Comparison of ENCODE assay signal across 9 mouse cellular contexts in the genomic region with DNA sequence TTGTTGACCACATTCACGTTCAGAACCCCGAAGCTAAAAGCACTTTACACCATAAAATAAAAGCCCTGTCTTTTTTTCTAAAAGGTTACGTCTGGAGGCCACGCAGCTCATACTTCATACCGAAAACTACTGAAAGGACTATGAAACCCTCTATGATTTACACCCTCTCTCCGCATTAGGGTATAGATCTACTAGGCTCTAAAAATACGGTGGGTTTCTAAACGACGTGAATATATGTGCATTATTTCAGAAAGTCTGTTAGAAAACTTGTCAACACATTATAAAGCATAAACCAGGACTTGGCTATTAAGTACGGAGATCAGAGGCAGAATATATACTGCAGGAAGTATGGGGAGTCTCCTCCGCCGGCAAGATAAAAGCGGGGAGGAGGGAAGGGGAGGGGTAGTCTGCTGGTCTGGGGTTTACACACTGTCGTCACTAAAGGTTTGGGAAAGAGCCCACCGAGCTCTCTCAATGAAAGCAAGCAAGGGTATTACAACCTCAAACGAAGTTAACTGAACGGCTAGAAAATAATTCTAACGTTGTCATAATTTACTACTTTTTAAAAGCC. TPM values are rescaled to one million over a fixed set of nuclear protein-coding genes. Genes with fewer than 3 reads are reported as not detected.
DNase-seq lines count a peak whose midpoint lies in the region; ATAC-seq lines count a peak whose summit lies in the region.
"Had no signal": no experiment of that assay in that cellular context is flagged by ENCODE, and none has a peak within 500 bp of the region (broad histone marks: within the 10 kb centered on the region; RNA-seq: fewer than 3 reads in every experiment).

No protein-coding gene starts in this region.

- peak overlapping the region; percentile 71 for H3K4me2 ChIP-seq in hindbrain, embryonic 11.5 days (replicated peaks; ENCODE audit: low read depth, low read length)

- no peak for ATAC-seq in megakaryocyte, adult 5-6 weeks (ENCODE audit: poor library complexity, severe bottlenecking)
- ATAC-seq in hindbrain, embryonic 11.5 days (ENCODE audit: low FRiP score), result no peak

- H3K27ac ChIP-seq in hindbrain, embryonic 11.5 days (ENCODE audit: low read depth, low read length), result no peak overlapping the region
- no peak overlapping the region for H3K27ac ChIP-seq in midbrain, embryonic 10.5 days (replicated peaks)

- H3K9me3 ChIP-seq in megakaryocyte, embryonic 14.5 days, result no peaks in the 10 kb centered on the region
- H3K9me3 ChIP-seq in hindbrain, embryonic 11.5 days (ENCODE audit: control insufficient read depth, low read length), result no peaks in the 10 kb centered on the region
- no peaks in the 10 kb centered on the region for H3K9me3 ChIP-seq in midbrain, embryonic 10.5 days (replicated peaks)

- peak overlapping the region; percentile 95 for H3K4me3 ChIP-seq in megakaryocyte, embryonic 14.5 days (replicated peaks)
- H3K4me3 ChIP-seq in hindbrain, embryonic 11.5 days (ENCODE audit: low read depth, low read length), result peak overlapping the region; percentile 30
- peak overlapping the region; percentile 76 for H3K4me3 ChIP-seq in midbrain, embryonic 10.5 days

- no peaks in the 10 kb centered on the region for H3K36me3 ChIP-seq in megakaryocyte, embryonic 14.5 days (replicated peaks; ENCODE audit: low read length)
- no peaks in the 10 kb centered on the region for H3K36me3 ChIP-seq in hindbrain, embryonic 11.5 days (ENCODE audit: control insufficient read depth, insufficient read depth, low read length)
- H3K36me3 ChIP-seq in midbrain, embryonic 10.5 days, result no peaks in the 10 kb centered on the region

- H3K27me3 ChIP-seq in megakaryocyte, embryonic 14.5 days (replicated peaks), result peaks cover 23% of the 10 kb centered on the region
- H3K27me3 ChIP-seq in hindbrain, embryonic 11.5 days (ENCODE audit: control insufficient read depth, insufficient read depth, low read length), result no peaks in the 10 kb centered on the region
- H3K27me3 ChIP-seq in midbrain, embryonic 10.5 days (ENCODE audit: low read depth, poor library complexity, severe bottlenecking), result peaks cover 52% of the 10 kb centered on the region

- no peak overlapping the region for H3K9ac ChIP-seq in hindbrain, embryonic 11.5 days (ENCODE audit: low read depth, low read length)

- peak; percentile 72 for DNase-seq in hindbrain, embryonic 11.5 days (ENCODE audit: low spot score)
- DNase-seq in midbrain, embryonic 10.5 days (ENCODE audit: low spot score), result peak; percentile 47
- peak; percentile 46 for DNase-seq in thymus, postnatal 4 days
- no peak for DNase-seq in adrenal gland, postnatal 14 days
- DNase-seq in gastrocnemius, postnatal 25 days, result no peak
- no peak for DNase-seq in frontal cortex, postnatal 10 days (ENCODE audit: low spot score in 2 of 2)

- WGBS in hindbrain, embryonic 11.5 days, result 0% methylated on average over 18 of the region's 18 CpGs
- under 1% methylated on average over 18 of the region's 18 CpGs for WGBS in midbrain, embryonic 10.5 days

- H3K4me1 ChIP-seq in megakaryocyte, embryonic 14.5 days, result peaks cover 45% of the 10 kb centered on the region
- 0 out of 2 replicates have a peak, but pooled peaks cover 2% of the 10 kb centered on the region for H3K4me1 ChIP-seq in hindbrain, embryonic 11.5 days (replicated peaks; ENCODE audit: control insufficient read depth, insufficient read depth, low read length)
- peaks cover 41% of the 10 kb centered on the region for H3K4me1 ChIP-seq in midbrain, embryonic 10.5 days

RNA-seq across cellular contexts. Expression of a gene that starts 0.7 kb away (rescaled TPM):
- not detected in 2 replicates for polyA plus RNA-seq in megakaryocyte, embryonic 14.5 days (2012; ENCODE audit: insufficient read depth, low replicate concordance)
- not detected in 2 replicates for total RNA-seq in megakaryocyte, adult 5-6 weeks (2015)
- total RNA-seq in megakaryocyte, adult 5-6 weeks (2017), result not detected in 2 replicates
- not detected in 2 replicates for polyA plus RNA-seq in hindbrain, embryonic 11.5 days (2014; fragmentation: Nextera tagmentation; extraction: Ambion mirVana)
- not detected in 2 replicates for polyA plus RNA-seq in midbrain, embryonic 10.5 days (2016; fragmentation: Nextera tagmentation; extraction: Ambion mirVana)
- not detected in 2 replicates for total RNA-seq in adrenal gland, postnatal 14 days (2021)
- not detected for total RNA-seq in gastrocnemius, postnatal 25 days (2021)
- total RNA-seq: hematopoietic stem cell, adult 5-6 weeks had no signal

RNA-seq across cellular contexts. Expression of a gene that starts 3.8 kb away (rescaled TPM):
- 1.1 and 6.5 TPM in 2 replicates for polyA plus RNA-seq in megakaryocyte, embryonic 14.5 days (2012; ENCODE audit: insufficient read depth, low replicate concordance)
- total RNA-seq in megakaryocyte, adult 5-6 weeks (2015), result 31.4 and 33.7 TPM in 2 replicates
- 16.2 and 34.6 TPM in 2 replicates for total RNA-seq in megakaryocyte, adult 5-6 weeks (2017)
- 66.6 and 71.7 TPM in 2 replicates for polyA plus RNA-seq in hindbrain, embryonic 11.5 days (2014; fragmentation: Nextera tagmentation; extraction: Ambion mirVana)
- 15.8 and 33.2 TPM in 2 replicates for polyA plus RNA-seq in midbrain, embryonic 10.5 days (2016; fragmentation: Nextera tagmentation; extraction: Ambion mirVana)
- 5.1 and 9.7 TPM in 2 replicates for total RNA-seq in adrenal gland, postnatal 14 days (2021)
- total RNA-seq in gastrocnemius, postnatal 25 days (2021), result under 1 TPM in 1 of 2 experiments, not detected in 1; 0.05 TPM

Comparison
In these comparisons a context has a peak if more than half of its experiments do, and no peak if none do; other contexts are left out.
1. H3K4me3 ChIP-seq: peak in every context shown above with its lines; median percentile 95 in megakaryocyte, embryonic 14.5 days; 76 in midbrain, embryonic 10.5 days; 30 in hindbrain, embryonic 11.5 days.
2. DNase-seq: peak in hindbrain, embryonic 11.5 days (single experiment), midbrain, embryonic 10.5 days (single experiment) and thymus, postnatal 4 days (single experiment); none in adrenal gland, postnatal 14 days (single experiment), gastrocnemius, postnatal 25 days (single experiment) and frontal cortex, postnatal 10 days (0 of 2).